Mouse (Mus musculus): ENCODE results near the gene Mgrn1. TPM values are rescaled to one million over a fixed set of nuclear protein-coding genes. Genes with fewer than 3 reads are reported as not detected.

Gene Mgrn1
- polyA plus RNA-seq, 1 experiment: 98.3 TPM

DNA sequence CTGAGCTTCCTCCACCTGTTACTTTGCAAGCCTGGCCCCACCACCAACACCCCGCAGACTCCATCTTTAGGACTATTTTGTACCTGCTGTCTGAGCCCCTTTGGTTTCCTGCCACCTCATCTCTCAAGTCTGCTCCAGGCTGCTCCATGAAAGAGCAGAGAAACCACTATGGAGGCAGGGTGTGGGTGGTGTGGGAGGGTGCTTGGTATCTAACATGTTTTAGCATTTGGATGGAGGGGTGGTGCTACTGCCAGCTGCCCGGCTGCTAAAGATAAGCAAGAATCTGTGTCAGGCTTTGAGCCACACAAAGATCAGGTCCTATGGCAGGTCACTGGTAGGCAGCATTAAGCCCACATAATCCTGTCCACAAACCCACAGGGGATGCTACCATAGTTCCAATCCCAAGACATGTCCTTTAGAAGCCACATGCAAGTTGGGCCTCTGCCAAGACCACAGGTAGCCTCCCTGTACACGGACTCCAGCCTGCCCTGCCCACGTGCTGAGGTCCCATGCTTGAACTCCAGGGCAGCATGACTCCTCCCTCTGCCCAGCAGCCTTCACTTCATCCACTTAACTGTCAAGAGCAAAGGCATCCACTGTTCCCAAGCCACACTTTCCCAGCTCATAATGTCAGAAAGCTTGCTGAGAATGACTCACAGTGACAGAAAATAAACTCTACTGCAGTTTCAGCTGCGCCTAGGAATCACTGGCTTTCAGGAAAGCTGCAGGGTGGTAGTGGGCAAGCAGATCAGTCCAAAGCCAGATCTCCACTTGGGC lies 92.4 kb downstream of the Mgrn1 start:
- TF ChIP-seq CTCF (IDR thresholded peaks at IDR 0.05; ENCODE audit: borderline replicate concordance, control insufficient read depth, extremely low read depth, insufficient read depth, low read length, poor library complexity) (no peak), POLR2A (IDR thresholded peaks at IDR 0.05; ENCODE audit: control insufficient read depth, extremely low read depth, insufficient read depth, low read length, poor library complexity) (no peak)
- no peak overlapping the region for H3K4me3 ChIP-seq (ENCODE audit: control insufficient read depth, insufficient read depth, low read length)
- 61% methylated on average over 5 of the region's 5 CpGs for WGBS

DNA sequence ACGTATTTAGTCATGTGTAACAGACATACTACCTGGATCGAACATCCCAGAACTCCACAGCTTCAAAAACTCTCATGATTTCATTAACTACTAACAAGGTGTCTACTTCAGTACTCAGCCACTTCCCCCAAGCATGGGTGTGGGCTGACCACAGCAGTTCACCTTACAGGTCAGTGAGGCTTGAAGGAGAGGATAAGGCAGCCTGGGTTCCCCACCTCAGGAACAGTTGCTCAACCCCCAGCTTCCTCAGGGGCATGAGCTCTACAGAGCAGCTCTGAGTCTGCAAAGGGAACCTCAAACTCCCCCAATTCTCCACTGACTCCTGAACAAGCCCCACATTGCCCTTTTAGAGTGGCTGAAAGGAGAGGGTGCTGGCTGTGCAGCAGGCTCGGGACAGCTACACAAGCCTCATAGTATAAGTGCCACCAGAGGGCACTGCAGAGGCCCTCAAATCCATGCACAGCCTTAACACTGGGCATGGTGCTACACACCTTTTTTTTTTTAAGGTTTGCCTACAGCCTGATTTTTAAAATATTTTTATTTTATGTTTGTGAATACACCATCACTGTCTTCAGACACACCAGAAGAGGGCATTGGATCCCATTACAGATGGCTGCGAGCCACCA lies 93.8 kb downstream of the Mgrn1 start:
- 75% methylated on average over 4 of the region's 4 CpGs for WGBS
- H3K4me3 ChIP-seq (ENCODE audit: control insufficient read depth, insufficient read depth, low read length): no peak overlapping the region
- H3K36me3 ChIP-seq (ENCODE audit: control insufficient read depth, insufficient read depth, low read length): no peaks in the 10 kb centered on the region
- no peak overlapping the region for H3K27ac ChIP-seq (ENCODE audit: control insufficient read depth, insufficient read depth, low read length)
- H3K27me3 ChIP-seq (ENCODE audit: control insufficient read depth, insufficient read depth, low read length): no peaks in the 10 kb centered on the region
- TF ChIP-seq CTCF (IDR thresholded peaks at IDR 0.05; ENCODE audit: borderline replicate concordance, control insufficient read depth, extremely low read depth, insufficient read depth, low read length, poor library complexity) (peak; percentile 52; the same call in 1 of the 2 replicates), POLR2A (IDR thresholded peaks at IDR 0.05; ENCODE audit: control insufficient read depth, extremely low read depth, insufficient read depth, low read length, poor library complexity) (no peak)
- no peak for DNase-seq
- H3K4me1 ChIP-seq (replicated peaks; ENCODE audit: control insufficient read depth, insufficient read depth, low read length): no peaks in the 10 kb centered on the region

More for the DNA sequence above, 92.4 kb downstream of the Mgrn1 start:
- no peak for DNase-seq
- Histone ChIP-seq H3K27ac (ENCODE audit: control insufficient read depth, insufficient read depth, low read length) (no peak overlapping the region), H3K4me1 (replicated peaks; ENCODE audit: control insufficient read depth, insufficient read depth, low read length) (peaks cover 4% of the 10 kb centered on the region), H3K27me3 (ENCODE audit: control insufficient read depth, insufficient read depth, low read length) (no peaks in the 10 kb centered on the region), H3K36me3 (ENCODE audit: control insufficient read depth, insufficient read depth, low read length) (no peaks in the 10 kb centered on the region)

DNA sequence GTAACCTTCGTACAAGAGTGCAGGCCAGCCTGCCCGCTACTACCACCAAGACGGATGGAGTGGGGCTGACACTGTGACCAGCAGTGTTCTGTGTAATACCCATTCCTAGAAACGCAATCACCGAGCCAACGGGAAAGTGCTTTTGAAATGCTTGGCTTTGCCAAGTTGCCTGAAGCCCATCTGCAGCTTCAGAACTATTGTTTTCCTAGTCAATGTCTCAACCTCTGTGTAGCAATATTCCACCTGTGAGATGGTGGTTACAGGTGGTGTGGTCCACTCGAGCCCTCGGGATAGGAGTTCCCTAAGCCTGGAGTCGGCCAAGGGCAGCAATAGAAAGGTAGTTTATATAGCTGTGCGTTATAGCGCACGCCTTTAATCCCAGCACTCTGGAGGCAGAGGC lies 98.7 kb downstream of the Mgrn1 start:
- Histone ChIP-seq H3K36me3 (ENCODE audit: control insufficient read depth, insufficient read depth, low read length) (no peaks in the 10 kb centered on the region), H3K4me1 (replicated peaks; ENCODE audit: control insufficient read depth, insufficient read depth, low read length) (no peaks in the 10 kb centered on the region), H3K27me3 (ENCODE audit: control insufficient read depth, insufficient read depth, low read length) (no peaks in the 10 kb centered on the region), H3K27ac (ENCODE audit: control insufficient read depth, insufficient read depth, low read length) (no peak overlapping the region), H3K4me3 (ENCODE audit: control insufficient read depth, insufficient read depth, low read length) (no peak overlapping the region)
- WGBS: 96% methylated on average over 12 of the region's 12 CpGs
- no peak for TF ChIP-seq CTCF (IDR thresholded peaks at IDR 0.05; ENCODE audit: borderline replicate concordance, control insufficient read depth, extremely low read depth, insufficient read depth, low read length, poor library complexity)
- no peak for TF ChIP-seq POLR2A (IDR thresholded peaks at IDR 0.05; ENCODE audit: control insufficient read depth, extremely low read depth, insufficient read depth, low read length, poor library complexity)
- no peak for DNase-seq

Other genes starting within 250 kb of the Mgrn1 start
- 5.3 and 8.1 TPM in 2 replicates for gene Vasn, start 246.3 kb upstream of the Mgrn1 start, polyA plus RNA-seq (2012; rRNA removed)
- 18.3 and 19.7 TPM in 2 replicates for gene Dnaja3, start 246.3 kb upstream of the Mgrn1 start, polyA plus RNA-seq (2012; rRNA removed)
- gene Coro7, start 206.5 kb upstream of the Mgrn1 start, polyA plus RNA-seq (2012; rRNA removed): 391 and 423 TPM in 2 replicates
- gene Nmral1, start 166.9 kb upstream of the Mgrn1 start, polyA plus RNA-seq (2012; rRNA removed): 25.6 and 27.2 TPM in 2 replicates
- gene Hmox2, start 159.9 kb upstream of the Mgrn1 start, polyA plus RNA-seq (2012; rRNA removed): 44.4 and 54.7 TPM in 2 replicates
- gene Cdip1, start 96.0 kb upstream of the Mgrn1 start, polyA plus RNA-seq (2012; rRNA removed): 112 and 119 TPM in 2 replicates
- 0.13 TPM in 1 of 2 replicates, not detected in the other for gene 4930562C15Rik, start 50.8 kb upstream of the Mgrn1 start, polyA plus RNA-seq (2012; rRNA removed)
- 92.4 and 107 TPM in 2 replicates for gene Ubald1, start 5.9 kb upstream of the Mgrn1 start, polyA plus RNA-seq (2012; rRNA removed)
- gene Nudt16l1, start 52.5 kb downstream of the Mgrn1 start, polyA plus RNA-seq (2012; rRNA removed): 139 and 151 TPM in 2 replicates
- 85.0 and 89.0 TPM in 2 replicates for gene Anks3, start 78.0 kb downstream of the Mgrn1 start, polyA plus RNA-seq (2012; rRNA removed)
- 0.15 and 0.44 TPM in 2 replicates for gene Sept12, start 111.6 kb downstream of the Mgrn1 start, polyA plus RNA-seq (2012; rRNA removed)
- gene Smim22, start 121.0 kb downstream of the Mgrn1 start, polyA plus RNA-seq (2012; rRNA removed): 3.4 and 4.6 TPM in 2 replicates
- 117 and 142 TPM in 2 replicates for gene Rogdi, start 127.3 kb downstream of the Mgrn1 start, polyA plus RNA-seq (2012; rRNA removed)
- gene Glyr1, start 163.6 kb downstream of the Mgrn1 start, polyA plus RNA-seq (2012; rRNA removed): 103 and 105 TPM in 2 replicates
- 106 and 110 TPM in 2 replicates for gene Ubn1, start 163.8 kb downstream of the Mgrn1 start, polyA plus RNA-seq (2012; rRNA removed)
- 1.0 and 1.3 TPM in 2 replicates for gene Ppl, start 246.2 kb downstream of the Mgrn1 start, polyA plus RNA-seq (2012; rRNA removed)